Mouse (Mus musculus) heart, embryonic 10.5 days (tissue): ENCODE measurements at regions not wholly inside any gene's neighbourhood (a gene's known extent, or its start where the extent isn't known, plus 50 kb on each side); places are given as distances from the start of the nearest gene placed in this dataset.
"Not testable (repeated sequence)": the region's sequence is repeated elsewhere in the genome, so short reads cannot be mapped to it uniquely, and the experiment has no call there.

Experiments used
- DNase-seq: peaks from one replicate; pipeline ENCODE4 v3.0.0-alpha.2; 2017; ENCODE audit warnings: low spot score
- H3K27ac ChIP-seq: fragments of 300-500 bp; sonication (generic); 2 replicates; pipeline ENCODE4 v1.5.1; 2016; ENCODE audit warnings: mild to moderate bottlenecking
- H3K27me3 ChIP-seq: fragments of 300-500 bp; sonication (generic); 2 replicates; pipeline ENCODE4 v1.6.1; 2016; ENCODE audit warnings: mild to moderate bottlenecking; ENCODE audit not compliant: poor library complexity, insufficient read depth, severe bottlenecking
- H3K36me3 ChIP-seq: fragments of 300-500 bp; sonication (generic); 2 replicates; pipeline ENCODE4 v1.6.1; 2016; ENCODE audit warnings: mild to moderate bottlenecking, moderate library complexity
- H3K4me1 ChIP-seq: fragments of 300-500 bp; sonication (generic); 2 replicates; pipeline ENCODE4 v1.6.1; 2016; ENCODE audit warnings: mild to moderate bottlenecking
- H3K4me3 ChIP-seq: fragments of 300-500 bp; sonication (generic); 2 replicates; pipeline ENCODE4 v1.5.1; 2016; ENCODE audit warnings: mild to moderate bottlenecking, moderate library complexity
- H3K9me3 ChIP-seq: fragments of 300-500 bp; sonication (generic); 2 replicates; pipeline ENCODE4 v1.6.1; 2016; ENCODE audit warnings: mild to moderate bottlenecking, moderate library complexity
- WGBS: fragments of 180-500 bp; shearing (Covaris S2); methylation state at CpG from one replicate; pipeline ENCODE4 v1.1.7; 2016; 5-methylcytosine and 5-hydroxymethylcytosine counted together

- H3K9me3 ChIP-seq, DNase-seq, H3K27me3 ChIP-seq, H3K36me3 ChIP-seq, H3K27ac ChIP-seq, H3K4me3 ChIP-seq: not testable (repeated sequence)
- H3K4me1 ChIP-seq = peaks cover 11% of the 10 kb centered on the region; the same call in 1 of the 2 replicates
- WGBS = 89% methylated on average over 1 of the region's 1 CpGs
Measured at GRCm38 (mm10) chr8:126863661-126864060, 82.0 kb downstream of the Tomm20 start.

GRCm38 (mm10) chr8:126861754-126862153 is 83.9 kb downstream of the Tomm20 start:
- no peak for DNase-seq
- peaks cover 18% of the 10 kb centered on the region; the same call in 1 of the 2 replicates for H3K4me1 ChIP-seq
- 0 out of 2 replicates have a peak overlapping the region, but pooled peaks have one; percentile 13 for H3K27ac ChIP-seq
- 84% methylated on average over 8 of the region's 8 CpGs for WGBS
- no peaks in the 10 kb centered on the region for H3K27me3 ChIP-seq
- no peak overlapping the region for H3K4me3 ChIP-seq
- H3K36me3 ChIP-seq = peaks cover 2% of the 10 kb centered on the region; the same call in 1 of the 2 replicates
- H3K9me3 ChIP-seq = no peaks in the 10 kb centered on the region

- H3K36me3 ChIP-seq = peaks cover 2% of the 10 kb centered on the region; the same call in 1 of the 2 replicates
- no peak overlapping the region for H3K4me3 ChIP-seq
- no peak for DNase-seq
- H3K27me3 ChIP-seq = no peaks in the 10 kb centered on the region
- H3K4me1 ChIP-seq = peaks cover 27% of the 10 kb centered on the region; the same call in 1 of the 2 replicates
- no peak overlapping the region for H3K27ac ChIP-seq
- H3K9me3 ChIP-seq = no peaks in the 10 kb centered on the region
- WGBS = 85% methylated on average over 7 of the region's 7 CpGs
Measured at GRCm38 (mm10) chr8:126860630-126861029, 85.0 kb downstream of the Tomm20 start.

- WGBS = 82% methylated on average over 5 of the region's 5 CpGs
- peaks cover 2% of the 10 kb centered on the region; the same call in 1 of the 2 replicates for H3K36me3 ChIP-seq
- no peak for DNase-seq
Measured at GRCm38 (mm10) chr8:126859706-126860424, 85.8 kb downstream of the Tomm20 start.

GRCm38 (mm10) chr8:126857307-126858203 is 88.1 kb downstream of the Tomm20 start:
- WGBS = 62% methylated on average over 13 of the region's 13 CpGs
- H3K4me3 ChIP-seq = no peak overlapping the region
- no peaks in the 10 kb centered on the region for H3K9me3 ChIP-seq

More at GRCm38 (mm10) chr8:126859706-126860424, 85.8 kb downstream of the Tomm20 start:
- H3K27ac ChIP-seq = no peak overlapping the region
- H3K27me3 ChIP-seq = no peaks in the 10 kb centered on the region
- no peaks in the 10 kb centered on the region for H3K9me3 ChIP-seq
- H3K4me1 ChIP-seq = peaks cover 28% of the 10 kb centered on the region; the same call in 1 of the 2 replicates
- no peak overlapping the region for H3K4me3 ChIP-seq

GRCm38 (mm10) chr8:126855914-126856313 is 89.7 kb downstream of the Tomm20 start:
- Histone ChIP-seq H3K4me3 (no peak overlapping the region), H3K4me1 (peaks cover 35% of the 10 kb centered on the region), H3K9me3 (no peaks in the 10 kb centered on the region), H3K36me3 (peaks cover 2% of the 10 kb centered on the region; the same call in 1 of the 2 replicates), H3K27me3 (no peaks in the 10 kb centered on the region), H3K27ac (no peak overlapping the region)
- WGBS = 57% methylated on average over 5 of the region's 5 CpGs
- no peak for DNase-seq

More at GRCm38 (mm10) chr8:126857307-126858203, 88.1 kb downstream of the Tomm20 start:
- DNase-seq = no peak
- peaks cover 2% of the 10 kb centered on the region; the same call in 1 of the 2 replicates for H3K36me3 ChIP-seq
- H3K27ac ChIP-seq = no peak overlapping the region
- H3K27me3 ChIP-seq = no peaks in the 10 kb centered on the region
- H3K4me1 ChIP-seq = peaks cover 38% of the 10 kb centered on the region

- H3K36me3 ChIP-seq = peaks cover 2% of the 10 kb centered on the region; the same call in 1 of the 2 replicates
- no peaks in the 10 kb centered on the region for H3K27me3 ChIP-seq
- 0 out of 2 replicates have a peak overlapping the region, but pooled peaks have one; percentile 22 for H3K27ac ChIP-seq
- H3K4me1 ChIP-seq = peaks cover 39% of the 10 kb centered on the region
- no peak for DNase-seq
- no peak overlapping the region for H3K4me3 ChIP-seq
- no peaks in the 10 kb centered on the region for H3K9me3 ChIP-seq
- 51% methylated on average over 2 of the region's 2 CpGs for WGBS
Measured at GRCm38 (mm10) chr8:126855056-126855609, 90.5 kb downstream of the Tomm20 start.

GRCm38 (mm10) chr8:126854121-126855055 is 91.3 kb downstream of the Tomm20 start:
- Histone ChIP-seq H3K27me3 (no peaks in the 10 kb centered on the region), H3K27ac (peak overlapping the region; percentile 62; the same call in 1 of the 2 replicates), H3K9me3 (no peaks in the 10 kb centered on the region), H3K36me3 (peaks cover 2% of the 10 kb centered on the region; the same call in 1 of the 2 replicates), H3K4me1 (peaks cover 47% of the 10 kb centered on the region), H3K4me3 (no peak overlapping the region)
- no peak for DNase-seq
- 76% methylated on average over 22 of the region's 22 CpGs for whole genome bisulfite sequencing

- Histone ChIP-seq H3K4me3 (no peak overlapping the region), H3K36me3 (no peaks in the 10 kb centered on the region), H3K9me3 (no peaks in the 10 kb centered on the region), H3K27me3 (no peaks in the 10 kb centered on the region), H3K4me1 (peaks cover 60% of the 10 kb centered on the region), H3K27ac (peak overlapping the region; percentile 78)
- DNase-seq = no peak
- 50% methylated on average over 10 of the region's 10 CpGs for whole genome bisulfite sequencing
Measured at GRCm38 (mm10) chr8:126852663-126853390, 92.8 kb downstream of the Tomm20 start.

- Histone ChIP-seq H3K4me1 (peaks cover 60% of the 10 kb centered on the region), H3K27ac (peak overlapping the region; percentile 78), H3K9me3 (no peaks in the 10 kb centered on the region), H3K36me3 (no peaks in the 10 kb centered on the region), H3K4me3 (no peak overlapping the region), H3K27me3 (no peaks in the 10 kb centered on the region)
- DNase-seq = no peak
- WGBS = 56% methylated on average over 5 of the region's 5 CpGs
Measured at GRCm38 (mm10) chr8:126852184-126852583, 93.5 kb downstream of the Tomm20 start.

- no peaks in the 10 kb centered on the region for H3K36me3 ChIP-seq
- WGBS = 81% methylated on average over 3 of the region's 3 CpGs
- H3K4me1 ChIP-seq = peaks cover 64% of the 10 kb centered on the region
- no peaks in the 10 kb centered on the region for H3K9me3 ChIP-seq
- DNase-seq = no peak
- H3K27me3 ChIP-seq = no peaks in the 10 kb centered on the region
- H3K4me3 ChIP-seq = no peak overlapping the region
- peak overlapping the region; percentile 78; the same call in 1 of the 2 replicates for H3K27ac ChIP-seq
Measured at GRCm38 (mm10) chr8:126851780-126852179, 93.9 kb downstream of the Tomm20 start.
